Comparison of ENCODE assay signal across 22 mouse cellular contexts in genomic region chr5:132728689-132729189, GRCm38 (mm10).
A peak's percentile ranks its signal among the peaks of the same experiment; 100 is the strongest.
DNase-seq lines count a peak whose midpoint lies in the region; ATAC-seq and TF ChIP-seq lines count a peak whose summit lies in the region.
"Had no signal": no experiment of that assay in that cellular context is flagged by ENCODE, and none has a peak within 500 bp of the region (broad histone marks: within the 10 kb centered on the region; RNA-seq: fewer than 3 reads in every experiment).

No protein-coding gene starts in this region.

- TF ChIP-seq EP300 in stomach, postnatal 0 days (optimal IDR thresholded peaks at IDR 0.05) = no peak

- no peak overlapping the region for H3K9ac ChIP-seq in heart, embryonic 14.5 days (ENCODE audit: low read length)
- H3K9ac ChIP-seq in midbrain, embryonic 14.5 days (replicated peaks; ENCODE audit: low read length) = no peak overlapping the region
- no peak overlapping the region for H3K9ac ChIP-seq in midbrain, embryonic 16.5 days (ENCODE audit: low read depth, low read length)
- H3K9ac ChIP-seq in stomach, postnatal 0 days (ENCODE audit: low read length) = no peak overlapping the region
- H3K9ac ChIP-seq: embryonic facial prominence, embryonic 13.5 days; liver, postnatal 0 days had no signal

- ATAC-seq in heart, embryonic 14.5 days (ENCODE audit: insufficient number of reproducible peaks, insufficient read depth, low FRiP score, low read depth) = no peak
- ATAC-seq in midbrain, embryonic 14.5 days (ENCODE audit: low FRiP score, low TSS enrichment) = no peak
- no peak for ATAC-seq in midbrain, embryonic 16.5 days
- ATAC-seq in stomach, postnatal 0 days (ENCODE audit: low FRiP score, low TSS enrichment) = no peak
- ATAC-seq: CD4-positive, CD25-positive, alpha-beta regulatory T cell, adult 4 months; forebrain, embryonic 16.5 days; inflammation-experienced regulatory T-cells, adult 6 months; liver, postnatal 0 days had no signal

- H3K4me3 ChIP-seq in heart, embryonic 14.5 days (ENCODE audit: control insufficient read depth in 1 of 2, insufficient read depth in 1 of 2, low read depth in 1 of 2, low read length in 2 of 2) = no peak overlapping the region
- H3K4me3 ChIP-seq in midbrain, embryonic 14.5 days (replicated peaks; ENCODE audit: low read depth, low read length) = no peak overlapping the region
- H3K4me3 ChIP-seq in midbrain, embryonic 16.5 days (ENCODE audit: low read depth, low read length) = no peak overlapping the region
- H3K4me3 ChIP-seq in stomach, postnatal 0 days (ENCODE audit: low read depth, low read length) = no peak overlapping the region
- H3K4me3 ChIP-seq: embryonic facial prominence, embryonic 13.5 days; left cerebral cortex, adult 2 months; limb, embryonic 10.5 days; megakaryocyte, embryonic 14.5 days had no signal

- H3K4me1 ChIP-seq in heart, embryonic 14.5 days (ENCODE audit: control insufficient read depth in 2 of 2, insufficient read depth in 2 of 2, low read length in 2 of 2) = peaks cover 0 to 2% of the 10 kb centered on the region in 2 experiments; a peak in 1 of 4 replicates
- no peaks in the 10 kb centered on the region for H3K4me1 ChIP-seq in midbrain, embryonic 14.5 days (ENCODE audit: control insufficient read depth, insufficient read depth, low read length)
- H3K4me1 ChIP-seq in midbrain, embryonic 16.5 days (ENCODE audit: control insufficient read depth, insufficient read depth, low read length) = no peaks in the 10 kb centered on the region
- no peaks in the 10 kb centered on the region for H3K4me1 ChIP-seq in stomach, postnatal 0 days (replicated peaks; ENCODE audit: control insufficient read depth, insufficient read depth)
- H3K4me1 ChIP-seq: embryonic facial prominence, embryonic 13.5 days; limb, embryonic 10.5 days; megakaryocyte, embryonic 14.5 days had no signal

- H3K36me3 ChIP-seq in heart, embryonic 14.5 days (ENCODE audit: control insufficient read depth, insufficient read depth, low read length) = no peaks in the 10 kb centered on the region
- H3K36me3 ChIP-seq in midbrain, embryonic 14.5 days (ENCODE audit: control insufficient read depth, insufficient read depth, low read length) = no peaks in the 10 kb centered on the region
- no peaks in the 10 kb centered on the region for H3K36me3 ChIP-seq in midbrain, embryonic 16.5 days (ENCODE audit: control insufficient read depth, insufficient read depth, low read length)
- no peaks in the 10 kb centered on the region for H3K36me3 ChIP-seq in stomach, postnatal 0 days (ENCODE audit: control insufficient read depth, insufficient read depth, low read length)
- H3K36me3 ChIP-seq: embryonic facial prominence, embryonic 13.5 days; limb, embryonic 10.5 days had no signal

- H3K27me3 ChIP-seq in heart, embryonic 14.5 days (ENCODE audit: control insufficient read depth, insufficient read depth, low read length) = peaks cover 25% of the 10 kb centered on the region
- H3K27me3 ChIP-seq in midbrain, embryonic 14.5 days (ENCODE audit: control insufficient read depth, insufficient read depth, low read length) = no peaks in the 10 kb centered on the region
- H3K27me3 ChIP-seq in midbrain, embryonic 16.5 days (ENCODE audit: control insufficient read depth, insufficient read depth, low read depth, low read length) = no peaks in the 10 kb centered on the region
- no peaks in the 10 kb centered on the region for H3K27me3 ChIP-seq in stomach, postnatal 0 days (ENCODE audit: control insufficient read depth, insufficient read depth, low read length)
- H3K27me3 ChIP-seq: embryonic facial prominence, embryonic 13.5 days; megakaryocyte, embryonic 14.5 days had no signal

- 9% methylated on average over 10 of the region's 10 CpGs for WGBS in heart, embryonic 14.5 days
- 25% methylated on average over 10 of the region's 10 CpGs for WGBS in midbrain, embryonic 14.5 days
- 30% methylated on average over 10 of the region's 10 CpGs for WGBS in midbrain, embryonic 16.5 days
- 45% methylated on average over 10 of the region's 10 CpGs for WGBS in stomach, postnatal 0 days

- TF ChIP-seq CTCF in stomach, postnatal 0 days (IDR thresholded peaks at IDR 0.05; ENCODE audit: low read depth) = no peak

- intact Hi-C loops in heart, postnatal 14 days (cut with DNase I) = no loop called here
- intact Hi-C loops in left cerebral cortex, postnatal 25 days (cut with DNase I) = no loop called here

- peak; percentile 2 for DNase-seq in embryo, embryonic 9.5 days (ENCODE audit: extremely low spot score)
- DNase-seq in embryo, embryonic 10 days (ENCODE audit: low spot score) = no peak
- no peak for DNase-seq in heart, postnatal 14 days
- DNase-seq in midbrain, embryonic 14.5 days = peak; percentile 18
- DNase-seq in stomach, postnatal 0 days (ENCODE audit: low spot score) = peak; percentile 16
- DNase-seq in left cerebral cortex, postnatal 25 days (ENCODE audit: low spot score in 2 of 2) = no peak
- DNase-seq: adrenal gland, adult 2 months; cerebellum, adult 11 months; cerebellum, postnatal 14 days; kidney, postnatal 36 days; layer of hippocampus, adult 9-11 months; liver, postnatal 0 days; right cerebral cortex, postnatal 25 days had no signal

- no peaks in the 10 kb centered on the region for H3K9me3 ChIP-seq in heart, embryonic 14.5 days (ENCODE audit: control insufficient read depth, low read length)
- no peaks in the 10 kb centered on the region for H3K9me3 ChIP-seq in midbrain, embryonic 14.5 days (ENCODE audit: control insufficient read depth, low read length)
- no peaks in the 10 kb centered on the region for H3K9me3 ChIP-seq in midbrain, embryonic 16.5 days (replicated peaks; ENCODE audit: control insufficient read depth, low read length, poor library complexity, severe bottlenecking)
- no peaks in the 10 kb centered on the region for H3K9me3 ChIP-seq in stomach, postnatal 0 days (ENCODE audit: control insufficient read depth, low read length)
- H3K9me3 ChIP-seq: embryonic facial prominence, embryonic 13.5 days; limb, embryonic 10.5 days had no signal

- peak overlapping the region; percentile 14 for H3K4me2 ChIP-seq in heart, embryonic 14.5 days (ENCODE audit: low read length)
- H3K4me2 ChIP-seq in midbrain, embryonic 14.5 days (ENCODE audit: low read length) = no peak overlapping the region
- H3K4me2 ChIP-seq in midbrain, embryonic 16.5 days (ENCODE audit: low read length) = no peak overlapping the region
- H3K4me2 ChIP-seq in stomach, postnatal 0 days (replicated peaks; ENCODE audit: low read depth) = no peak overlapping the region
- H3K4me2 ChIP-seq: embryonic facial prominence, embryonic 13.5 days had no signal

- H3K27ac ChIP-seq in heart, embryonic 14.5 days (replicated peaks in 1 of 2; ENCODE audit: control insufficient read depth in 1 of 2, insufficient read depth in 1 of 2, low read depth in 2 of 2, low read length in 2 of 2) = no peak overlapping the region
- no peak overlapping the region for H3K27ac ChIP-seq in midbrain, embryonic 14.5 days (replicated peaks; ENCODE audit: low read depth, low read length)
- no peak overlapping the region for H3K27ac ChIP-seq in midbrain, embryonic 16.5 days (ENCODE audit: low read length)
- H3K27ac ChIP-seq in stomach, postnatal 0 days (replicated peaks) = no peak overlapping the region
- H3K27ac ChIP-seq: embryonic facial prominence, embryonic 13.5 days; left cerebral cortex, adult 2 months; limb, embryonic 10.5 days had no signal

Comparison
In these comparisons a context has a peak if more than half of its experiments do, and no peak if none do; other contexts are left out.
1. DNase-seq: peak in embryo, embryonic 9.5 days (single experiment), midbrain, embryonic 14.5 days (single experiment) and stomach, postnatal 0 days (single experiment); none in embryo, embryonic 10 days (single experiment), heart, postnatal 14 days (0 of 2) and left cerebral cortex, postnatal 25 days (0 of 2).